Mouse (Mus musculus) G1E (cell line): ENCODE measurements around the gene Taf8. TPM values are rescaled to one million over a fixed set of nuclear protein-coding genes. Genes with fewer than 3 reads are reported as not detected.

Source experiments
- ATAC-seq: 2 replicates; pipeline ENCODE4 v1.8.0; 2016; ENCODE audit warnings: mild to moderate bottlenecking; ENCODE audit not compliant: insufficient number of reproducible peaks, poor library complexity, low FRiP score, severe bottlenecking; ENCODE audit errors: extremely low read depth
- DNase-seq: peaks from one replicate; pipeline ENCODE4 v3.0.0; 2012; ENCODE audit warnings: low spot score
- H3K27me3 ChIP-seq: 2 replicates; pipeline ENCODE4 v1.6.1; 2012; ENCODE audit warnings: mild to moderate bottlenecking, low read length, inconsistent platforms; ENCODE audit not compliant: insufficient read depth
- H3K36me3 ChIP-seq: replicated peaks from 2 replicates; pipeline ENCODE3; 2012; ENCODE audit warnings: mild to moderate bottlenecking, inconsistent platforms
- H3K4me1 ChIP-seq: 2 replicates; pipeline ENCODE4 v1.6.1; 2012; ENCODE audit warnings: low read depth, low read length, inconsistent platforms, mixed read lengths; ENCODE audit not compliant: insufficient read depth
- H3K4me3 ChIP-seq: 2 replicates; pipeline ENCODE4 v1.5.1; 2012; ENCODE audit warnings: low read depth, mild to moderate bottlenecking, inconsistent platforms, low read length, moderate library complexity, mixed read lengths
- H3K9me3 ChIP-seq: replicated peaks from 2 replicates; pipeline ENCODE4 v1.6.1; 2012; ENCODE audit warnings: inconsistent platforms
- CTCF ChIP-seq: IDR thresholded peaks from 2 replicates; pipeline ENCODE4 v1.5.1; 2012; ENCODE audit warnings: low read depth, low read length, inconsistent platforms, mixed read lengths
- GATA1 ChIP-seq: IDR thresholded peaks from 2 replicates; pipeline ENCODE4 v1.6.1; 2012; ENCODE audit warnings: borderline replicate concordance, low read length, inconsistent platforms, mixed read lengths
- GATA2 ChIP-seq: IDR thresholded peaks from 2 replicates; pipeline ENCODE4 v1.6.1; 2012; ENCODE audit warnings: low read depth, low read length, inconsistent platforms, borderline replicate concordance
- POLR2AphosphoS5 ChIP-seq: IDR thresholded peaks from 2 replicates; pipeline ENCODE4 v1.6.1; 2012; ENCODE audit warnings: low read depth, low read length, inconsistent platforms; ENCODE audit not compliant: insufficient replicate concordance
- TAL1 ChIP-seq: conservative IDR thresholded peaks from 2 replicates; pipeline ENCODE4 v1.6.1; 2012; ENCODE audit warnings: low read depth, low read length, inconsistent platforms, mixed read lengths
- polyA plus RNA-seq: library from polyadenylated mRNA; stranded (reverse); fragments of >175 nt; gene quantifications from 2 replicates; pipeline ENCODE4 v1.2.3, GENCODE M21; 2012
- total RNA-seq, 2 experiments: library from RNA; stranded (forward) in 1 of 2; stranded (reverse) in 1 of 2; fragments of 200-1000 nt in 1 of 2; fragments of >200 nt in 1 of 2; fragmentation: Nextera tagmentation in 1 of 2; gene quantifications; 2 replicates each; pipeline ENCODE4 v1.2.3; 2014 to 2017

Taf8 gene
- total and polyA plus RNA-seq, 3 experiments: 22.4 to 39.8 (median 29.1) TPM

DNA sequence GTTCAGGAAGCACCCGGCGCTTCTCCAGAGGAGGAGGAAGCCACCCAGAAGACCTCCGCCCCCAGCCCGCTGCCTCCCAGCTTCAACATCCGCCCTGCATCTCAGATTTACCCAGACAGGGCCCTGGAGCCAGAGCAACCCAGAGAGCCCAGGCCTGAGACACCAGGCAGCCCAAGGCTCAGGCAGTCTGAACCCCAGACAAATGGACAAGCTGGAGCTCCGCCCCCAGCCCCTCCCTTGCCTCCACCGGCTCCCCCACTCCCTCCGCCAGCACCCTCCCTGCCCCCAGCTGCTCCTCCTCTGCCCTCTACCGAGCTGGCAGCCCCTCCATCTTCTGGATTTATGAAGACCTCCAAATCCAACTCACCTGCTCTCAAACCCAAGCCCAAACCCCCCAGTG lies 35.8 kb downstream of the Taf8 start:
- DNase-seq (no peak), ATAC-seq (no peak)
- no peaks in the 10 kb centered on the region for H3K9me3 ChIP-seq
- peaks cover 67% of the 10 kb centered on the region for H3K27me3 ChIP-seq
- TF ChIP-seq POLR2AphosphoS5 (no peak), GATA1 (no peak), CTCF (no peak), TAL1 (no peak), GATA2 (no peak)
- H3K4me1 ChIP-seq: no peaks in the 10 kb centered on the region
- H3K4me3 ChIP-seq: no peak overlapping the region
- no peaks in the 10 kb centered on the region for H3K36me3 ChIP-seq

DNA sequence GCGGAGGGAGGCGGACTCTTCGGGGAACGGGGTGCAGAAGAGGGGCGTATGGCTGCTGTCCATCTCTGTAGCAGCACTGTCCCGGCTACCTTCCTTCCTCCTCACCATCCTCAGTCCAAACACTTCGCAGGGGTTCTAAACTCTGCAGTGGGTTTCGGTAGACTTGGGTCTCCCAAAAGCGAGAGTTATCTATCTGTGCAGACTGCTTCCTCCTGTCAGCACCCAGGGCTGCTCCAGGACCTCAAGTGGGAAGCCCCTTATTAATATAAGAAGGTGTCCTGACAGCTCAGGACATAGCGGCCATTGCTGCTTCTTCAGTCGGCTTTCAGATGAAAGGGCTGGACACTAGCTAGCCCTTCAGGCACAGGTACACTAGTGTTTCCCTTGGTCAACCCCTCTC lies 37.1 kb downstream of the Taf8 start:
- H3K4me1 ChIP-seq: no peaks in the 10 kb centered on the region
- no peak for ATAC-seq
- no peaks in the 10 kb centered on the region for H3K9me3 ChIP-seq
- H3K36me3 ChIP-seq: no peaks in the 10 kb centered on the region
- no peak overlapping the region for H3K4me3 ChIP-seq
- DNase-seq: no peak
- peaks cover 69% of the 10 kb centered on the region for H3K27me3 ChIP-seq
- TF ChIP-seq GATA1 (no peak), CTCF (no peak), POLR2AphosphoS5 (no peak), GATA2 (no peak), TAL1 (no peak)

DNA sequence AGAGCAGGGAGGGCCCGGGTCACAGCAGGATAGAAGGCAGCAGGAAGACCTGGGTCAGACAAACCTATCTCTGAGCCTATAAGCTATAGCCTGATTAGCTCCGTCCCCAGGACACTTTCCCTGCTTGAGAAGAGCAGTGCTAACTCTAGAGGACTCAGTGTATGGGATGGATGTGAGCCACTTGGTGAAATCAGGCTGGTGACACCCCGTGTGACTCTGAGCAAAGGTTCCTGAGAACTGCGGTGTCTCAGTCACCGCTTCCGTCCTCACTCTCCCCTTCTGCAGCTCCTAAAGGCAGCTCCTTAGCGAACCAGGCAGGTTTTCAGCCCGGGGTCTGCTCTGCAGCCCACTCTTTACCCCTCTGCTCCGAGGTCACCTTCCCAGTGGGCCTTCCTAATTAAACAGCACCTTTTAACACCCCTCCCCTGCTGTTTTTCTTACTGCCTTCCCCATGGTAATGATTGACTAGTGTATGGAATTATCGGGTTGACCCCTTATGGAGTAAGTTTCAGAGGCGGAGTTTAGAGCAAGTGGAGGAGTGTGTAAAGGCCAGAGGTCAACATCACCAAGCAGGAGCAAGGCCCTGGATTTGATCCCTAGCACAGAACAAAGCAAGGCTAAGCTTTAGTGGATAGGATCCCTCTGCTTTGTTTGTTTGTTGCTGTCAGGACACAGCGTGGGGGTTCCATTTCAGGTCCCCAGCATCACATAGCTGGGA lies 37.7 kb downstream of the Taf8 start:
- no peaks in the 10 kb centered on the region for H3K36me3 ChIP-seq
- H3K4me3 ChIP-seq: no peak overlapping the region
- H3K4me1 ChIP-seq: no peaks in the 10 kb centered on the region
- peaks cover 72% of the 10 kb centered on the region for H3K27me3 ChIP-seq
- no peak for TF ChIP-seq POLR2AphosphoS5
- no peak for TF ChIP-seq TAL1
- TF ChIP-seq GATA1: no peak
- no peak for TF ChIP-seq CTCF
- no peak for TF ChIP-seq GATA2
- DNase-seq (no peak), ATAC-seq (no peak)
- no peaks in the 10 kb centered on the region for H3K9me3 ChIP-seq

DNA sequence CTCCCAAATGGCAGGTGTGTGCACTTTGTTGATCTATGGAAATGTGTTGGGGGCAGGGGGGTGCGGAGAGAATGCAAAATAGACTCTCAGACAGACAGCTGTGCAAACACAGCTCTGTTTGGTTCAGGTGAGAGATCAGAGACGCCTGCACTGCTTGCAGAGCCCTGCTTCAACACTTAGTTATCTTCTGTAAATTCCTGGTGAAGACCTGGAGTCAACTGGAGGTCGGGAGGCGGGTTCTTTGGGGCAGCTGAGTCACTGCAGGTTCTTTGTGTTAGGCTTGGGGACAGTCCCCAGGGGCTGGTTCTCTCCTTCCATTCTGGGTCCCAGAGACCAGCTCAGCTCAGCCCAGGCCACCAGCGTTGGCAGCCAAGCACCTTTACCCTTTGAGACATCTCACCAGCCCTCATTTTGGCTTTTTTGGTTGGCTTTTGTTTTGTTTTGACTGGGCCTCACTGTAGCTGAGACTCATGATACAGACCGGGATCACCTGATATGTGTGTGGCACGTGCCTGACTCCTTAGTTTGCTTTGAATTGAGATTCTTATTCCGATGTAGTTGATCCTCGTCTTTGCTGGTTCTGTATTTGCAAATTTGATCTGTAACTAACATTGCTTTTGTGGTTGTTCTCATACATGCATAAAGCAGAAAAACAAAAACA lies 39.2 kb downstream of the Taf8 start:
- no peak for ATAC-seq
- DNase-seq: no peak
- Histone ChIP-seq H3K4me3 (no peak overlapping the region), H3K9me3 (no peaks in the 10 kb centered on the region), H3K36me3 (no peaks in the 10 kb centered on the region), H3K27me3 (peaks cover 70% of the 10 kb centered on the region), H3K4me1 (no peaks in the 10 kb centered on the region)
- TF ChIP-seq GATA2: no peak
- TF ChIP-seq TAL1: no peak
- no peak for TF ChIP-seq CTCF
- TF ChIP-seq GATA1: no peak
- no peak for TF ChIP-seq POLR2AphosphoS5

DNA sequence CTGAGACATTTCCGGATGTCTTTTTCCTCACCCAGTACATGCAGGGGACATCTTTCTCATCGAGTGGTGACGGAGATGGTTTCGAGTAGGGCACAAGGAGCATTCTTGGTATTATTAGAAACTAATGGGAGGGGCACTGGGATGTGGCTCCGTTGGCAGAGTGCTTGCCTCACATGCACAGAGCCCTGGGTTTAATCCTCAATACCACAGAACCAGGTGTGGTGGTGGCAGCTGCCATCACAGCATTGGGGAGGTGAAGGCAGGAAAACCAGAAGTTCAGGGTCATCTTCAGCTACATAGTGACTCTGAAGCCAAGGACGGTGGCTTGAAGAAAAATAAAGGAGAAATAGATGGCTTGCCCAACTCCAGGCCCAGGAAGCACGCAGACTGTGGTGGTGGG lies 39.9 kb downstream of the Taf8 start:
- no peak for ATAC-seq
- Histone ChIP-seq H3K9me3 (no peaks in the 10 kb centered on the region), H3K4me1 (no peaks in the 10 kb centered on the region), H3K4me3 (no peak overlapping the region), H3K36me3 (no peaks in the 10 kb centered on the region), H3K27me3 (peaks cover 65% of the 10 kb centered on the region)
- no peak for DNase-seq
- no peak for TF ChIP-seq TAL1
- TF ChIP-seq GATA2: no peak
- no peak for TF ChIP-seq GATA1
- no peak for TF ChIP-seq POLR2AphosphoS5
- TF ChIP-seq CTCF: no peak

DNA sequence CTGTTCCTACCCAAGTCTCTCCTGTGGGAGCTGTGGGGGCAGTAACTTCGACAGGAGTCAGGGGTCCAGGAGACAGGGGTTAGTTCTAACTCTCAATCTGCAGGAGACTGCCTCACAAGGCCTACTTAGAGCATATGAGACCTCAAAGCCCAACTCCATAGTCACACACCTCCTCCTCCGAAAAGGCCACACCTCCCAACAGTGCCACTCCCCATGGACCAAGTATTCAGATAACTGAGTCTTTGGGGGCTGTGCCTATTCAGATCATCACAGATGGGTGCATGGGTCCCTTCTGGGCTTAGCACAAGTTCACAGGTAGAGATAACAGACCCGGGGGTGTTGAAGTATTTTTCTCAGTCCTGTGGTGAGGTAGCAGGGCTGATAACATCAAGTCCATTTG lies 40.4 kb downstream of the Taf8 start:
- peaks cover 3% of the 10 kb centered on the region; the same call in 1 of the 2 replicates for H3K4me1 ChIP-seq
- no peaks in the 10 kb centered on the region for H3K36me3 ChIP-seq
- no peak for DNase-seq
- no peak for ATAC-seq
- H3K27me3 ChIP-seq: peaks cover 60% of the 10 kb centered on the region
- TF ChIP-seq GATA2 (no peak), TAL1 (no peak), GATA1 (no peak), POLR2AphosphoS5 (no peak), CTCF (no peak)
- H3K4me3 ChIP-seq: no peak overlapping the region
- no peaks in the 10 kb centered on the region for H3K9me3 ChIP-seq
